Mouse (Mus musculus): ENCODE results near the gene Rpl3.

Gene Rpl3

GRCm38 (mm10) chr15:80074663-80075373, 16.9 kb downstream of the Rpl3 start:
- ChIA-PET POLR2A (interaction anchor here in 3 of 4 experiments (0.6 to 13.9 kb wide), 59 partner anchors 7 to 1892 kb away, joined by 3 to 1070 read pairs (median 8); partner anchors contain the start of genes Atf4 (in 2 of the 3), Rpl3 (in 2 of the 3), Syngr1 (in 2 of the 3) and Apobec3 (in 1 of the 3)), CTCF (interaction anchor here in 1 of 4 experiments (1.2 kb wide), 1 partner anchor 15 kb away, joined by 5 read pairs; the partner anchor contains the start of gene Syngr1)

DNA sequence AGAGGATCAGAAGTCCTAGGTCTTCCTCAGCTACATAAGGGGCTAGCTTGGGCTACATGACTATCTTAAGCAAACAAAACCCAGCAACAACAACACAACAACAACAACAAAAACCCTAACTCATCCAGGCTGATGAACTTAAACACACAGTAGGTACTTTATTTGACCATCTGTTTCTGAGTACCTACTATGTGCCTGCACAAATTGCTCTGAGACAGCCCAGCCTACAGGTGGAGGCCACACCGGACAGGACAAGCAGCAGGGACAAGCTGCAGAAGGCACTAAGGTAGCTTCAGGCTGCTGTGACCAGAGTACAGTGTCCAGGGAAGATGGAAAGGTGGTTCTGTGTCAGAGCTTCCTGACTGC, 18.4 kb downstream of the Rpl3 start:
- POLR2A ChIA-PET, result interaction anchor here in 3 of 4 experiments (0.6 to 13.9 kb wide), 25 partner anchors 8 to 555 kb away, joined by 3 to 247 read pairs (median 4); partner anchors contain the start of genes Atf4 (in 2 of the 3), Syngr1 (in 2 of the 3), Cbx7 (in 1 of the 3) and Mief1 (in 1 of the 3)
- CTCF ChIA-PET, result interaction anchor here in 1 of 4 experiments (0.9 to 1.5 kb wide), 3 partner anchors 16 to 187 kb away, joined by 3 to 5 read pairs (median 4); no protein-coding TSS in a partner anchor

- ChIA-PET POLR2A (interaction anchor here in 3 of 4 experiments (0.5 to 13.9 kb wide), 46 partner anchors 9 to 844 kb away, joined by 3 to 247 read pairs (median 4); partner anchors contain the start of genes Atf4 (in 2 of the 3), Syngr1 (in 2 of the 3), Gm49486 (in 1 of the 3) and Mief1 (in 1 of the 3)), CTCF (interaction anchor here in 1 of 4 experiments (0.8 to 1.5 kb wide), 6 partner anchors 11 to 187 kb away, joined by 3 to 5 read pairs (median 4); no protein-coding TSS in a partner anchor)
These were observed 19.0 kb downstream of the Rpl3 start for GRCm38 (mm10) chr15:80072579-80073255.

DNA sequence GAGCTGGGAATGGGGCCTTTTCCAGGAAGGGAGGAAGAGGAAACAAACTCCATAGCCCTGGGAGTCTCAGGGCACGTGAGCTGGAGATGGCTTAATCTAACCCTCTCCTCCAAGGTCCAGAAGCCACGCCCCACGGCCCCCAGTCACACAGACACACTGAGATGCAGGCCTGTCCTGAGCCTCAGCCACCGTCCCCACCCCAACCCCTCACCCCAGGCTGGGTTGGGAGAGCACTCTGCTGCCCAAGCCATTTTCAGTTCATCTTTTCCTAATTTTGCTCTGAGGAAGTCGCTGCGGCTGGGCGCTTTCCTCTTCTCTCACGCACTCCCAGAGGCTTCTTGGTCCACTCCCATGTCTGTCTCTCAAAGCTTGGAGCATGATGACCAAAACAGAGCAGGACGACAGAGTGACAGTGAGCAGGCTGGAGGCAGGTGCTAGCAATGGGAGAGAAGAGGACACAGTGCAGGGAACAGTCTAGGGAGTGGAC, 19.7 kb downstream of the Rpl3 start:
- ChIA-PET CTCF (interaction anchor here in 2 of 4 experiments (0.5 to 1.5 kb wide), 10 partner anchors 9 to 248 kb away, joined by 3 to 8 read pairs (median 4); no protein-coding TSS in a partner anchor), POLR2A (interaction anchor here (0.6 to 13.9 kb wide), 63 partner anchors 8 to 843 kb away, joined by 3 to 247 read pairs (median 4); partner anchors contain the start of genes Atf4 (in 2 of the 4), Gm49486 (in 1 of the 4), Mief1 (in 1 of the 4) and Npcd (in 1 of the 4))

GRCm38 (mm10) chr15:80070095-80070644, 21.5 kb downstream of the Rpl3 start:
- POLR2A ChIA-PET, result interaction anchor here in 2 of 4 experiments (0.8 to 1.8 kb wide), 5 partner anchors 12 to 185 kb away, joined by 3 to 7 read pairs (median 4); partner anchors contain the start of gene Atf4 (in 1 of the 2)
- CTCF ChIA-PET, result interaction anchor here in 1 of 4 experiments (0.6 to 1.1 kb wide), 2 partner anchors 129 to 192 kb away, joined by 3 read pairs; no protein-coding TSS in a partner anchor

- ChIA-PET POLR2A (interaction anchor here in 3 of 4 experiments (0.6 to 1.8 kb wide), 10 partner anchors 9 to 191 kb away, joined by 3 to 7 read pairs (median 3); partner anchors contain the start of gene Atf4 (in 1 of the 3)), CTCF (interaction anchor here in 2 of 4 experiments (0.7 to 1.6 kb wide), 5 partner anchors 123 to 245 kb away, joined by 3 to 6 read pairs (median 4); partner anchors contain the start of genes Cbx6 (in 1 of the 2) and Npcd (in 1 of the 2))
These were observed 22.5 kb downstream of the Rpl3 start for GRCm38 (mm10) chr15:80069171-80069570.

DNA sequence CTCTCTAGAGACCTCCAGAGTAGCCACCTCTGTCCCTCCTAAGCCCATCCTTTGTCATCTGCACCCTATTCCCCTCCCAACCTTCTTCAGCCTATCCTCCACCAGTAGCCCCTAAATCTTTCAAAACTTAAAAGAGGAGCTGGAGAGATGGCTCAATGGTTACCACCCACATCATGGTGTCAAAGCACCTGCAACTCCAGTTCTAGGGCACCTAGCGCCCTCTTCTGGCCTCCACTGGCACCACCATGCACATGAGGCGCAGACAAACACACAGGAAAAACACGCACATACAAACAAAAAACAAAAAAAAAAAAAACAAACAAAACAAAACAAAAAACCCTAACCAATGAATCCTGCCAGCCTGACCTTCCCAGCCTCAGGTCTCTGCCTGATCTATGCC, 25.1 kb downstream of the Rpl3 start:
- ChIA-PET CTCF (interaction anchor here (0.6 to 3.3 kb wide), 70 partner anchors 8 to 695 kb away, joined by 3 to 50 read pairs (median 4); partner anchors contain the start of genes Atf4 (in 1 of the 4), Cbx7 (in 1 of the 4), Cby1 (in 1 of the 4) and Fam227a (in 1 of the 4)), POLR2A (interaction anchor here (0.6 to 6.2 kb wide), 52 partner anchors 8 to 368 kb away, joined by 3 to 55 read pairs (median 4); partner anchors contain the start of genes Cbx7 (in 3 of the 4), Apobec3 (in 1 of the 4), Atf4 (in 1 of the 4) and Pdgfb (in 1 of the 4))

- ChIA-PET POLR2A (interaction anchor here in 3 of 4 experiments (0.5 to 6.2 kb wide), 32 partner anchors 11 to 1245 kb away, joined by 3 to 55 read pairs (median 4); partner anchors contain the start of genes Cbx7 (in 2 of the 3) and Apobec3 (in 1 of the 3)), CTCF (interaction anchor here (0.6 to 3.3 kb wide), 32 partner anchors 11 to 401 kb away, joined by 3 to 50 read pairs (median 5); partner anchors contain the start of genes Atf4 (in 1 of the 4), Cbx7 (in 1 of the 4) and Mief1 (in 1 of the 4))
These were observed 26.3 kb downstream of the Rpl3 start for GRCm38 (mm10) chr15:80065414-80065813.

DNA sequence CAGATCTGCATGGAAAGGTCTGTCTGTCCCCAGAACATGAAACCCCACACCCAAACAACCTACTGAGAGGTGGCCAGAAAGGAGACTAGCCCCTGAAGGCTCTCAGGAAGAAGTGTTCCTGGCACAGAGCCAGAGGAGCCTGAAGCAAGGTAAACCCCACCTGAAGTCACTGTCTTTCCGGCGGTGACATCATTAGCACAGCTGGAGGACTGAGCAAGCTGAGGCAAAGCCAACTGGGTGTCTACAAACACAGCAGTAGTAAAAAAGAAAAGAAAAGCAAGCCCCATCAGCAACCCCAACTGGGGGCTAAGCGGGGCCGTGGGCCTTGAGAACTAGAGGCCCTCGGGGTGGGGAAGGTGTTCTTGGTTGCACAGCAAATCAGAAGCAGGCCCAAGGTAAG, 26.7 kb downstream of the Rpl3 start:
- ChIA-PET POLR2A (interaction anchor here in 3 of 4 experiments (0.7 to 6.6 kb wide), 25 partner anchors 10 to 149 kb away, joined by 3 to 55 read pairs (median 4); partner anchors contain the start of genes Cbx7 (in 1 of the 3) and Pdgfb (in 1 of the 3)), CTCF (interaction anchor here in 3 of 4 experiments (0.6 to 3.3 kb wide), 16 partner anchors 9 to 394 kb away, joined by 3 to 50 read pairs (median 5); partner anchors contain the start of genes Mief1 (in 1 of the 3) and Tomm22 (in 1 of the 3))

DNA sequence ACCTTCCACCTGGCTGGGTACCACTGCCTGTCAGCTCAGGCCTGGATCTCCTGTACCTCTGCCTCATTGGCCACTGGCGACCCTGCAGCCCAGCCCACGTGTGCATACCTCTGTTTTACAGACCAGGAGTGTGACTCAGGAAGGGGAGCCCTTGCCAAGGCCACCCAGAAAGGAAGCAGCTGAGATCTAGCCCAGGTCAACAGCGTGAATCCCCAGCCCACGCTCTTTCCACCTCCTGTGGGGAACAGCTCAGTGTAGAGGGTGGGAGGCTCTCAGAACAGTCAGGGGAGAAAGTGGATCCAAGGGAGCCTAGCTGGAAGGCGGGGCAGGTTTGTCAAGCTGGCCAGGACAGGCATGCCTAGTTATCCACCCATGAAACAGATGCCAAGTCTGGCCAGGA, 28.8 kb downstream of the Rpl3 start:
- ChIA-PET POLR2A (interaction anchor here in 3 of 4 experiments (0.6 to 6.6 kb wide), 25 partner anchors 9 to 314 kb away, joined by 3 to 55 read pairs (median 3); partner anchors contain the start of genes Atf4 (in 1 of the 3) and Cbx7 (in 1 of the 3)), CTCF (interaction anchor here in 3 of 4 experiments (0.5 to 3.2 kb wide), 12 partner anchors 9 to 413 kb away, joined by 3 to 11 read pairs (median 3); no protein-coding TSS in a partner anchor)

- ChIA-PET CTCF (interaction anchor here in 3 of 4 experiments (0.5 to 3.2 kb wide), 10 partner anchors 9 to 413 kb away, joined by 3 to 11 read pairs (median 3); no protein-coding TSS in a partner anchor), POLR2A (interaction anchor here in 3 of 4 experiments (0.6 to 6.6 kb wide), 21 partner anchors 13 to 292 kb away, joined by 3 to 55 read pairs (median 3); partner anchors contain the start of gene Cbx7 (in 1 of the 3))
These were observed 29.3 kb downstream of the Rpl3 start for GRCm38 (mm10) chr15:80062339-80062738.

DNA sequence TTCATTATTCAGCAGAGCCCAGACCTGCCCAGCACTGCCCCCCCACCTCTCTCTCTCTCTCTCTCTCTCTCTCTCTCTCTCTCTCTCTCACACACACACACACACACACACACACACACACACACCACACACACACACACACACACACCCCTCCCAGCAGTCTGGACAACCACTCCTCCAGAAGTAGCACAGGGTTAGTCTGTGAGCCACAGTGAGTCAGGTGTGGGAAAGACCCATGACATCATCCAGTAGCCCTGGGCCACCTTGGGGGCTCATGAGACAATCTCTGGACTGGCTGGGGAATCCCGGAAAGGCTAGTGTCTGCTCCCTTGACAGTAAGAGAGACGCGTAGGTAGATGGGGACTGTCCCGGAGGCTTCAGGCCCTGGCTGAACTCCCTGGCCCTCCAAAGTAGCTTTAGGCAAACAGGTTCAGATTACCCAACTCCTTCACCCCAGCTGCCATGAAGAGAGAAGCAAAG, 30.6 kb downstream of the Rpl3 start:
- ChIA-PET CTCF (interaction anchor here in 2 of 4 experiments (0.6 to 2.3 kb wide), 2 partner anchors 30 to 1157 kb away, joined by 7 to 9 read pairs; no protein-coding TSS in a partner anchor), POLR2A (interaction anchor here in 3 of 4 experiments (0.6 to 6.6 kb wide), 9 partner anchors 9 to 388 kb away, joined by 3 to 55 read pairs (median 3); no protein-coding TSS in a partner anchor)

GRCm38 (mm10) chr15:80060356-80061070, 31.2 kb downstream of the Rpl3 start:
- CTCF ChIA-PET, result interaction anchor here in 1 of 4 experiments (0.6 kb wide), 1 partner anchor 1157 kb away, joined by 9 read pairs; no protein-coding TSS in a partner anchor
- POLR2A ChIA-PET, result interaction anchor here in 2 of 4 experiments (0.6 to 6.6 kb wide), 6 partner anchors 8 to 389 kb away, joined by 3 to 55 read pairs (median 4); no protein-coding TSS in a partner anchor

DNA sequence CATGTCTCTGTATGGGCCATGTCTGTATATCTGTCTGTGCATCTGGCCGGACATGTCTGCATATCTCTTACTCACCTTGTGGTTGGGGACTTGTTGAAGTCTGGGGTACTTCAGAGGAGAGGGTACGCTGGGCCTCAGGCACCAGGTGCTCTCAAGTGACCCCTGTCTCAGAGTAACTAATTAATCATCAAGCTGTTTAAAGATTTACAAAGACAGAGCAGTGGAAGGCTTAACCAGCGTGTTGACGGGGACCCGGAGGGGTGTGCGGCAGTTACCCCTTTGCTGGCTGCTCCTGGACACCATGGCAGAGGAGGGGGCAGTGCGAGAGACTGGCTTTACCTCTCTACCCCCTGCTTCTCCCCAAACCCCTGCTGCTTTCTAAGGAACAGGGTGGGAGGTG, 32.1 kb downstream of the Rpl3 start:
- CTCF ChIA-PET, result interaction anchor here in 1 of 4 experiments (0.6 to 1.1 kb wide), 2 partner anchors 12 to 47 kb away, joined by 3 to 4 read pairs; no protein-coding TSS in a partner anchor
- POLR2A ChIA-PET, result interaction anchor here in 2 of 4 experiments (0.9 to 6.6 kb wide), 4 partner anchors 17 to 45 kb away, joined by 3 to 55 read pairs (median 4); partner anchors contain the start of gene Pdgfb (in 1 of the 2)

DNA sequence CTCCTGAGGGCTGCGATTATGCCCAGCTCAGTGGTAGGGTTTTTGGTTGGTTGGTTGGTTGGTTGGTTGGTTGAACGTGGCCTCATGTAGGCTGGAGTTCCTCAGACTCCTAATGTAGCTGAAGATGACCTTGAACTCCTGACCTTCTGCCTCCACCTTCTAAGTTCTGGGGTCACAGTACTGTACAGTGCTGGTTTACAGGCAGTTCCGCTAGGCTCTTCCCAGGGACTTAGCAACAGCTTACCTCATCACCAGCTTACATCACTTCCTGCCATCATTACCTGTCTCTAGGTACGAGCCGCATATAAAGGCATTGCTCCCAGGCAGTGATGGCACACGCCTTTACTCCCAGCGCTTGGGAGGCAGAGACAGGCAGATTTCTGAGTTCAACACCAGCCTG, 33.5 kb downstream of the Rpl3 start:
- POLR2A ChIA-PET, result interaction anchor here (0.7 to 3.4 kb wide), 17 partner anchors 8 to 197 kb away, joined by 3 to 19 read pairs (median 4); partner anchors contain the start of genes Atf4 (in 1 of the 4) and Cbx7 (in 1 of the 4)

More for the DNA sequence above, 33.5 kb downstream of the Rpl3 start:
- CTCF ChIA-PET, result interaction anchor here in 3 of 4 experiments (0.6 to 1.3 kb wide), 8 partner anchors 8 to 335 kb away, joined by 3 to 7 read pairs (median 4); no protein-coding TSS in a partner anchor

Data from embryonic stem cell, embryonic (primary cell).